15 mouse cellular contexts compared by ENCODE assay signal in genomic region chr11:88572461-88572860, GRCm38 (mm10).
DNase-seq lines count a peak whose midpoint lies in the region; ATAC-seq and TF ChIP-seq lines count a peak whose summit lies in the region.
"Had no signal": no experiment of that assay in that cellular context is flagged by ENCODE, and none has a peak within 500 bp of the region (broad histone marks: within the 10 kb centered on the region; RNA-seq: fewer than 3 reads in every experiment).

No protein-coding gene starts in this region.

- H3K4me1 ChIP-seq in hindbrain, embryonic 12.5 days, result peaks cover 84% of the 10 kb centered on the region
- peaks cover 95% of the 10 kb centered on the region for H3K4me1 ChIP-seq in hindbrain, embryonic 10.5 days (replicated peaks)
- peaks cover 91% of the 10 kb centered on the region for H3K4me1 ChIP-seq in embryonic facial prominence, embryonic 10.5 days
- H3K4me1 ChIP-seq in hindbrain, embryonic 15.5 days (replicated peaks), result peaks cover 77% of the 10 kb centered on the region
- peaks cover 12% of the 10 kb centered on the region for H3K4me1 ChIP-seq in midbrain, postnatal 0 days (ENCODE audit: insufficient read depth, low read length)

- no peak for DNase-seq in hindbrain, embryonic 10.5 days (ENCODE audit: low spot score)
- DNase-seq in embryonic facial prominence, embryonic 10.5 days (ENCODE audit: low spot score), result peak; percentile 46
- DNase-seq in midbrain, postnatal 0 days (ENCODE audit: low spot score), result peak; percentile 62
- no peak for DNase-seq in frontal cortex, postnatal 10 days (ENCODE audit: low spot score in 2 of 2)
- no peak for DNase-seq in retina, postnatal 1 day
- DNase-seq: cerebellum, postnatal 10 days; heart, postnatal 4 days; lung, adult 2 months; thymus, postnatal 14 days had no signal

- H3K9ac ChIP-seq in hindbrain, embryonic 12.5 days, result no peak overlapping the region
- no peak overlapping the region for H3K9ac ChIP-seq in hindbrain, embryonic 15.5 days
- H3K9ac ChIP-seq in midbrain, postnatal 0 days (replicated peaks; ENCODE audit: low read length, poor library complexity, severe bottlenecking), result no peak overlapping the region
- H3K9ac ChIP-seq: limb, embryonic 12.5 days; stomach, embryonic 15.5 days had no signal

- H3K4me3 ChIP-seq in hindbrain, embryonic 12.5 days, result no peak overlapping the region
- no peak overlapping the region for H3K4me3 ChIP-seq in hindbrain, embryonic 10.5 days
- no peak overlapping the region for H3K4me3 ChIP-seq in embryonic facial prominence, embryonic 10.5 days
- no peak overlapping the region for H3K4me3 ChIP-seq in hindbrain, embryonic 15.5 days
- no peak overlapping the region for H3K4me3 ChIP-seq in midbrain, postnatal 0 days (ENCODE audit: low read depth, low read length)
- H3K4me3 ChIP-seq: limb, embryonic 12.5 days; stomach, embryonic 15.5 days had no signal

- ATAC-seq in hindbrain, embryonic 12.5 days (ENCODE audit: low FRiP score), result no peak
- ATAC-seq in hindbrain, embryonic 15.5 days (ENCODE audit: low FRiP score, low read depth), result no peak
- ATAC-seq in midbrain, postnatal 0 days (ENCODE audit: low FRiP score), result no peak
- ATAC-seq: activated CD4-positive, CD25-positive, alpha-beta regulatory T cell, adult 4 months had no signal

- no peaks in the 10 kb centered on the region for H3K9me3 ChIP-seq in hindbrain, embryonic 12.5 days (replicated peaks)
- H3K9me3 ChIP-seq in hindbrain, embryonic 10.5 days, result no peaks in the 10 kb centered on the region
- H3K9me3 ChIP-seq in embryonic facial prominence, embryonic 10.5 days, result no peaks in the 10 kb centered on the region
- H3K9me3 ChIP-seq in hindbrain, embryonic 15.5 days, result no peaks in the 10 kb centered on the region
- H3K9me3 ChIP-seq in midbrain, postnatal 0 days (ENCODE audit: low read length), result no peaks in the 10 kb centered on the region
- H3K9me3 ChIP-seq: limb, embryonic 12.5 days; stomach, embryonic 15.5 days had no signal

- 67% methylated on average over 11 of the region's 11 CpGs for WGBS in hindbrain, embryonic 12.5 days
- 80% methylated on average over 11 of the region's 11 CpGs for WGBS in hindbrain, embryonic 10.5 days
- 64% methylated on average over 11 of the region's 11 CpGs for WGBS in embryonic facial prominence, embryonic 10.5 days
- 44% methylated on average over 11 of the region's 11 CpGs for WGBS in hindbrain, embryonic 15.5 days
- WGBS in midbrain, postnatal 0 days, result 63% methylated on average over 11 of the region's 11 CpGs

- TF ChIP-seq CTCF in midbrain, postnatal 0 days (IDR thresholded peaks at IDR 0.05), result no peak

- no peaks in the 10 kb centered on the region for H3K36me3 ChIP-seq in hindbrain, embryonic 12.5 days
- H3K36me3 ChIP-seq in hindbrain, embryonic 10.5 days, result peaks cover 27% of the 10 kb centered on the region; the same call in 1 of the 2 replicates
- H3K36me3 ChIP-seq in embryonic facial prominence, embryonic 10.5 days (replicated peaks), result peaks cover 29% of the 10 kb centered on the region
- H3K36me3 ChIP-seq in hindbrain, embryonic 15.5 days, result no peaks in the 10 kb centered on the region
- no peaks in the 10 kb centered on the region for H3K36me3 ChIP-seq in midbrain, postnatal 0 days (ENCODE audit: insufficient read depth, low read length)
- H3K36me3 ChIP-seq: limb, embryonic 12.5 days; stomach, embryonic 15.5 days had no signal

- H3K4me2 ChIP-seq in hindbrain, embryonic 12.5 days (replicated peaks), result no peak overlapping the region
- H3K4me2 ChIP-seq in hindbrain, embryonic 15.5 days, result no peak overlapping the region
- H3K4me2 ChIP-seq in midbrain, postnatal 0 days (ENCODE audit: low read depth, low read length, poor library complexity, severe bottlenecking), result no peak overlapping the region
- H3K4me2 ChIP-seq: heart, embryonic 11.5 days; limb, embryonic 12.5 days; stomach, embryonic 15.5 days had no signal

- no peaks in the 10 kb centered on the region for H3K27me3 ChIP-seq in hindbrain, embryonic 12.5 days
- no peaks in the 10 kb centered on the region for H3K27me3 ChIP-seq in hindbrain, embryonic 10.5 days (ENCODE audit: insufficient read depth, poor library complexity, severe bottlenecking)
- H3K27me3 ChIP-seq in embryonic facial prominence, embryonic 10.5 days (replicated peaks; ENCODE audit: low read depth, poor library complexity, severe bottlenecking), result no peaks in the 10 kb centered on the region
- H3K27me3 ChIP-seq in hindbrain, embryonic 15.5 days, result no peaks in the 10 kb centered on the region
- no peaks in the 10 kb centered on the region for H3K27me3 ChIP-seq in midbrain, postnatal 0 days (ENCODE audit: insufficient read depth, low read length)
- H3K27me3 ChIP-seq: stomach, embryonic 15.5 days had no signal

- H3K27ac ChIP-seq in hindbrain, embryonic 12.5 days, result peak overlapping the region; percentile 19
- no peak overlapping the region for H3K27ac ChIP-seq in hindbrain, embryonic 10.5 days
- H3K27ac ChIP-seq in embryonic facial prominence, embryonic 10.5 days (replicated peaks), result no peak overlapping the region
- peak overlapping the region; percentile 9 for H3K27ac ChIP-seq in hindbrain, embryonic 15.5 days (replicated peaks)
- H3K27ac ChIP-seq in midbrain, postnatal 0 days (ENCODE audit: low read depth, low read length), result no peak overlapping the region
- H3K27ac ChIP-seq: limb, embryonic 12.5 days; stomach, embryonic 15.5 days had no signal

Comparison
In these comparisons a context has a peak if more than half of its experiments do, and no peak if none do; other contexts are left out.
1. H3K27ac ChIP-seq: peak in hindbrain, embryonic 12.5 days (single experiment) and hindbrain, embryonic 15.5 days (single experiment); none in hindbrain, embryonic 10.5 days (single experiment), embryonic facial prominence, embryonic 10.5 days (single experiment) and midbrain, postnatal 0 days (single experiment).
2. DNase-seq: peak in embryonic facial prominence, embryonic 10.5 days (single experiment) and midbrain, postnatal 0 days (single experiment); none in hindbrain, embryonic 10.5 days (single experiment), frontal cortex, postnatal 10 days (0 of 2) and retina, postnatal 1 day (single experiment).